Mouse (Mus musculus) hindbrain, postnatal 0 days (tissue): ENCODE measurements around the gene Gpi1. TPM values are rescaled to one million over a fixed set of nuclear protein-coding genes. Genes with fewer than 3 reads are reported as not detected.

ENCODE experiments used
- ATAC-seq: fragments of 200-750 bp; cut with Nextera tagmentation; 2 replicates; pipeline ENCODE4 v1.8.0; 2017; ENCODE audit warnings: mild to moderate bottlenecking, moderate TSS enrichment, moderate library complexity
- DNase-seq: peaks from one replicate; pipeline ENCODE4 v3.0.0-alpha.2; 2015; ENCODE audit warnings: low spot score
- H3K27ac ChIP-seq: fragments of 300-500 bp; sonication (generic); 2 replicates; pipeline ENCODE4 v1.5.1; 2014; ENCODE audit warnings: mild to moderate bottlenecking
- H3K27me3 ChIP-seq: fragments of 300-500 bp; sonication (generic); 2 replicates; pipeline ENCODE4 v1.6.1; 2014; ENCODE audit warnings: low read length, mixed read lengths; ENCODE audit not compliant: insufficient read depth
- H3K36me3 ChIP-seq: fragments of 300-500 bp; sonication (generic); 2 replicates; pipeline ENCODE4 v1.6.1; 2014; ENCODE audit warnings: low read length, mixed read lengths; ENCODE audit not compliant: insufficient read depth
- H3K4me1 ChIP-seq: fragments of 300-500 bp; sonication (generic); 2 replicates; pipeline ENCODE4 v1.6.1; 2014; ENCODE audit warnings: antibody characterized with exemption, low read length, mixed read lengths; ENCODE audit not compliant: insufficient read depth
- H3K4me2 ChIP-seq: fragments of 300-500 bp; sonication (generic); 2 replicates; pipeline ENCODE4 v1.6.1; 2014; ENCODE audit warnings: low read depth, mild to moderate bottlenecking, low read length, moderate library complexity, mixed read lengths
- H3K4me3 ChIP-seq: fragments of 300-500 bp; sonication (generic); 2 replicates; pipeline ENCODE4 v1.5.1; 2014; ENCODE audit warnings: low read length
- H3K9ac ChIP-seq: fragments of 300-500 bp; sonication (generic); replicated peaks from 2 replicates; pipeline ENCODE4 v1.6.1; 2014; ENCODE audit warnings: mild to moderate bottlenecking, low read length, moderate library complexity, mixed read lengths
- H3K9me3 ChIP-seq: fragments of 300-500 bp; sonication (generic); 2 replicates; pipeline ENCODE4 v1.6.1; 2016; ENCODE audit warnings: low read length, mixed read lengths
- CTCF ChIP-seq: IDR thresholded peaks from 2 replicates; pipeline ENCODE4 v1.5.1; 2016; ENCODE audit warnings: antibody characterized with exemption, control low read depth, low read depth
- WGBS: fragments of 180-500 bp; shearing (Covaris S2); extraction: QIAGEN DNeasy Blood & Tissue Kit; methylation state at CpG from one replicate; pipeline ENCODE4 v1.1.7; 2014; 5-methylcytosine and 5-hydroxymethylcytosine counted together
- polyA plus RNA-seq: library from polyadenylated mRNA; unstranded; fragments of >200 nt; fragmentation: Nextera tagmentation; extraction: Ambion mirVana; gene quantifications from 2 replicates; pipeline ENCODE4 v1.2.1, GENCODE M21; 2015
- total RNA-seq: library from RNA; depleted of rRNA; stranded (reverse); fragments of >200 nt; gene quantifications from 2 replicates; pipeline ENCODE4 v1.2.3, GENCODE M21; 2014

Gpi1 gene
- total and polyA plus RNA-seq, 2 experiments from 2014 or later, result 389 to 413 TPM

DNA sequence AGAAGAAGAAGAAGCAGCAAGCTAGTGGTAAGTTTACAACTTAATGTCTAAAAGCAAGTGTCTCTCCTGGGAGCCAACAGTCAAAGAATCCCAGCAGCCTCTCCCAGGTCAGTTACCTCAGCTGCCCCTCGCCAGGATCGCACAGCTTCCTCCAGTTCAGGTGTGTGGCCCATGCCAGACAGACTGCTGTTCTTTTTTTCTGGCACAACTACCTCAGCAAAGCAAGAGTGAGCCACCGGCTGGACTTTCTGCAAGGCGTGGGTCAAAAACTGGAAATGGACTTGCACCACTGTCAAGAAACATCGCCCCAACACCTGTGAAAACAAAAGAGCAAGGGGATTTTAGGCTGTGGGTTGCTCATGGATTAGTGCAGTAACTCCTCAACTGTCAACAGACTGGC, 33.3 kb upstream of the Gpi1 start:
- no peak overlapping the region for H3K27ac ChIP-seq
- ATAC-seq, result no peak
- H3K9ac ChIP-seq, result no peak overlapping the region
- 93% methylated on average over 5 of the region's 5 CpGs for WGBS
- TF ChIP-seq CTCF, result no peak
- no peaks in the 10 kb centered on the region for H3K27me3 ChIP-seq
- no peak overlapping the region for H3K4me2 ChIP-seq
- no peak for DNase-seq
- H3K4me3 ChIP-seq, result no peak overlapping the region
- H3K9me3 ChIP-seq, result no peaks in the 10 kb centered on the region
- peaks cover 4% of the 10 kb centered on the region; the same call in 1 of the 2 replicates for H3K36me3 ChIP-seq
- no peaks in the 10 kb centered on the region for H3K4me1 ChIP-seq

DNA sequence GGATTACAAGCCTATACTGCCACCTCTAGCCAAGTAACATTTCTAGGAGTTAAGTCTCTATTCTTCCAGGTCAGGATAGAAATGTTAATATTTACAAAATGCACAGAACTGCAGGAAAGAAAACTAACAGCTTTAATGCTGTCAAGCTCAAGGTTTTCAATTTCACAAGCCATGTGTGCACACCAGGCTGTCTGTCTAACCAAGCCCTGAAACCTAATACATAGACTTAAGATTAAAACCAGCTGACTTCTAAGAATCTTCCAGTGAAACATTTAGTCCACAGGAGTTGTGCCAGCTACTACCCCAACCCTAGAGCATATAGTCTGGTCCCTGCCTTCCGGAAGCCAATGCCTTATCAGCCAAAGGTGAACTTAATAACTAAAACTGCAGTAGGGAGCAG, 28.3 kb upstream of the Gpi1 start:
- TF ChIP-seq CTCF, result no peak
- peaks cover 35% of the 10 kb centered on the region for H3K36me3 ChIP-seq
- WGBS, result 83% methylated on average over 1 of the region's 1 CpGs

DNA sequence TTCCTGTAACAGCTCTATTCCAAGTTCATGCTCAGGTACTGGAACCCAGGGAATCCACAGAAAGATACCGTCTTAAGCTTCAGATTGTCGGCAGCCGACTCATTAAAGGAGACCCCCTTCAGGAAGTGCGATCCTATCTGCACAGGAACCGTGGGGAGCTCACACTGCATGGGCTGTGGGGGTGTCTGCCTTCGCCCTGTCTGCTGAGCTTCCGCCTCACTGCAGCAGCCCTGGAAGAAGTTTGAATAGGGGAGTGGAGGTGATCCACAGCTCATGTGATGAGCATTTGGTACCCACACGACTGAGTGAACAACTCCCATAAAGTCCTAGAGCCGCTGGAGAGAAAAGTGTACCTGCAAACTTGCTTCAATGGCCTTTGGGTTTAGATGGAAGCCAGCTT, 27.1 kb upstream of the Gpi1 start:
- no peak for TF ChIP-seq CTCF
- DNase-seq, result no peak
- H3K36me3 ChIP-seq, result peaks cover 35% of the 10 kb centered on the region

More for the DNA sequence above, 28.3 kb upstream of the Gpi1 start:
- no peak overlapping the region for H3K9ac ChIP-seq
- DNase-seq (no peak), ATAC-seq (no peak)
- H3K4me3 ChIP-seq, result no peak overlapping the region
- H3K9me3 ChIP-seq, result no peaks in the 10 kb centered on the region
- no peak overlapping the region for H3K4me2 ChIP-seq
- H3K27ac ChIP-seq, result no peak overlapping the region
- no peaks in the 10 kb centered on the region for H3K27me3 ChIP-seq
- no peaks in the 10 kb centered on the region for H3K4me1 ChIP-seq

DNA sequence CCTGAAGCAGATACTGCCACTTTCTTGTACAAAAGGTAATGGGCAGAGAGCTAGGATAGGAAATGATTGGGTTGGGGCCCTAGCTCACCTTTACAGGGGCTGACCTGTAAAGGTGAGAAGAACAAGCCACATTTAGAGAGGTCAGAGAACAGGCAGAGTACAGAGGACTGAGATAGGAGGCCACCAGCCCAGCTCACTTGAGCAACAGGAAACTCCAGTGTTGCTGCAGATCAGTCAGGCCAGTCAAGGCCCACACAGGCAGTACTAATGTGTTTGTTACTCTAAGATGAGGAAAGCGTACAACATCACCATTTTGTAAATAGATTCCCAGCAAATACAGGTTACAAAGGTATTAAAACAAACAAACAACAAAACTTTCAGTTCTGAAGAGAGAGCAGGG, 25.8 kb upstream of the Gpi1 start:
- DNase-seq (no peak), ATAC-seq (no peak)
- TF ChIP-seq CTCF, result no peak
- Histone ChIP-seq H3K4me1 (no peaks in the 10 kb centered on the region), H3K4me3 (no peak overlapping the region), H3K4me2 (no peak overlapping the region), H3K9ac (no peak overlapping the region), H3K27me3 (no peaks in the 10 kb centered on the region), H3K36me3 (peaks cover 30% of the 10 kb centered on the region), H3K9me3 (no peaks in the 10 kb centered on the region), H3K27ac (peak overlapping the region; percentile 11; the same call in 1 of the 2 replicates)
- 92% methylated on average over 1 of the region's 1 CpGs for whole genome bisulfite sequencing

More for the DNA sequence above, 27.1 kb upstream of the Gpi1 start:
- H3K4me2 ChIP-seq, result no peak overlapping the region
- no peaks in the 10 kb centered on the region for H3K27me3 ChIP-seq
- H3K9me3 ChIP-seq, result no peaks in the 10 kb centered on the region
- H3K4me1 ChIP-seq, result no peaks in the 10 kb centered on the region
- 90% methylated on average over 9 of the region's 9 CpGs for WGBS
- H3K4me3 ChIP-seq, result no peak overlapping the region
- H3K9ac ChIP-seq, result no peak overlapping the region
- ATAC-seq, result no peak
- no peak overlapping the region for H3K27ac ChIP-seq

DNA sequence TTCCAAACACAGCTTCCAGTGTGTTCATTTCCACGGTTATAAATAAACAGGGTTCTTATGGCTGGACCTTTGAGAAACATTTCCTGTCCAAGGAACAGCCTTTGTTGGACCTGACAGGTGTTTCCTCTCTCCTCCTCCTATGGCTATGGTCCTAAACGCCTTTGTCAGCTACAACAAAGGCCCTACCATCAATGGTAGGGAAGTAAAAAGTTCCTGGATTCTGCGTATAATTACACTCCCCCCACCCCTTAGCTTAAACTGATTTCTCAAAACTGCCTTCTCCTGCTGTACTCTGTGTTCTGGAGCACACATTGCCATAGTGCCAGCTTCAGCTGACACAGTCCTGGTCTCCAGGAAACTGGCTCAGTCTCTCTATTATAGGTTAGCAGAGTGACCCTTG, 25.0 kb upstream of the Gpi1 start:
- DNase-seq (no peak), ATAC-seq (no peak)
- H3K9me3 ChIP-seq, result no peaks in the 10 kb centered on the region
- no peak overlapping the region for H3K4me3 ChIP-seq
- TF ChIP-seq CTCF, result no peak
- no peak overlapping the region for H3K9ac ChIP-seq
- H3K4me2 ChIP-seq, result no peak overlapping the region
- peaks cover 34% of the 10 kb centered on the region for H3K36me3 ChIP-seq
- no peaks in the 10 kb centered on the region for H3K4me1 ChIP-seq
- no peak overlapping the region for H3K27ac ChIP-seq
- WGBS, result 76% methylated on average over 3 of the region's 3 CpGs
- no peaks in the 10 kb centered on the region for H3K27me3 ChIP-seq

DNA sequence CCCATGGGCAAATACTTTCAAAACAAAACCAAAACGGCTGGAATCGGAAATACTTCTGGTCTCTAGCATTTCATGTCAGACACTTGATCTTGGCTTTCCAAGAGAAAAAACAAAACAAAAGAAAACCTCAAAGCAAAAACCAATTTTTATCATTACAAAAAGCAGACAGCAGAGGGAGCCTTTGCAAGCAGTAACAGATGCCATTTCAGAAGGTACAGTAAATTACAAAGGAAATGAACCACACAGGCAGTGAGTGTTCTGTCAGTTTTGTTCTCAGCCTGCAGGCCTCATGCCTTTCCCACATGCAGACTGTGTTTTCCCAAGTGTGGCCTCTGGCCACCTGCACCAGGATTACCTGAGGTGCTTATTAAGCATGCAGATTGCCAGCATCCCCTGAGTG, 21.9 kb upstream of the Gpi1 start:
- DNase-seq (peak; percentile 70), ATAC-seq (0 out of 2 replicates have a peak, but pooled peaks have one; percentile 40)
- H3K36me3 ChIP-seq, result peaks cover 40% of the 10 kb centered on the region
- H3K4me1 ChIP-seq, result no peaks in the 10 kb centered on the region
- no peaks in the 10 kb centered on the region for H3K27me3 ChIP-seq
- no peak overlapping the region for H3K27ac ChIP-seq
- no peak overlapping the region for H3K9ac ChIP-seq
- H3K9me3 ChIP-seq, result no peaks in the 10 kb centered on the region
- TF ChIP-seq CTCF, result peak; percentile 69
- 71% methylated on average over 2 of the region's 2 CpGs for WGBS
- no peak overlapping the region for H3K4me3 ChIP-seq
- H3K4me2 ChIP-seq, result no peak overlapping the region

DNA sequence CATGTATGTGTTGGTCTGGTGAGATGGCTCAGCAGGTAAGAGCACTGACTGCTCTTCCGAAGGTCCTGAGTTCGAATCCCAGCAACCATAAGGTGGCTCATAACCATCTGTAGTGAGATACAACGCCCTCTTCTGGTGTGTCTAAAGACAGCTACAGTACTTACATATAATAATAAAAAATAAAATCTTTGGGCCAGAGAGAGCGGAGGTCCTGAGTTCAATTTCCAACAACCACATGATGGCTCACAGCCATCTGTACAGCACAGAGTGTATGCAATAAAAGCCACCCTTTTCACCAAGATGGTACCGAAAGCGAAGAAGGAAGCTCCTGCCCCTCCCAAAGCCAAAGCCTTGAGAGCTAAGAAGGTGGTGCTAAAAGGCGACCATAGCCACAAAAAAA, 20.6 kb upstream of the Gpi1 start, which contains the start of gene Gm6096:
TSS of gene Gm6096 (plus strand) at position 301 of the 400 bp plus-strand sequence.
- no peak for TF ChIP-seq CTCF
- Histone ChIP-seq H3K4me2 (no peak within 1 kb of the TSS), H3K27me3 (no peaks in the 10 kb centered on the region), H3K36me3 (peaks cover 41% of the 10 kb centered on the region), H3K27ac (no peak within 1 kb of the TSS), H3K4me3 (no peak within 1 kb of the TSS), H3K4me1 (no peaks in the 10 kb centered on the region), H3K9ac (no peak within 1 kb of the TSS), H3K9me3 (no peaks in the 10 kb centered on the region)
- WGBS, result 95% methylated on average over 7 of the region's 7 CpGs
- DNase-seq (no peak), ATAC-seq (no peak)
